Mouse (Mus musculus) lung, postnatal 0 days (tissue): ENCODE measurements around the gene Taok3. TPM values are rescaled to one million over a fixed set of nuclear protein-coding genes. Genes with fewer than 3 reads are reported as not detected.

ENCODE experiments used
- ATAC-seq: fragments of 200-750 bp; cut with Nextera tagmentation; 2 replicates; pipeline ENCODE4 v1.8.0; 2017; ENCODE audit warnings: moderate library complexity
- DNase-seq: peaks from one replicate; pipeline ENCODE4 v3.0.0-alpha.2; 2016; ENCODE audit warnings: low spot score
- H3K27ac ChIP-seq: fragments of 300-500 bp; sonication (generic); 2 replicates; pipeline ENCODE4 v1.5.1; 2014; ENCODE audit warnings: antibody characterized with exemption, mild to moderate bottlenecking, low read length, mixed read lengths
- H3K27me3 ChIP-seq: fragments of 300-500 bp; sonication (generic); replicated peaks from 2 replicates; pipeline ENCODE4 v1.6.1; 2014; ENCODE audit warnings: low read length, mixed read lengths; ENCODE audit not compliant: insufficient read depth
- H3K36me3 ChIP-seq: fragments of 300-500 bp; sonication (generic); 2 replicates; pipeline ENCODE4 v1.6.1; 2014; ENCODE audit warnings: low read length, mixed read lengths; ENCODE audit not compliant: insufficient read depth
- H3K4me1 ChIP-seq: fragments of 300-500 bp; sonication (generic); 2 replicates; pipeline ENCODE4 v1.6.1; 2014; ENCODE audit warnings: antibody characterized with exemption, low read depth, low read length, mixed read lengths; ENCODE audit not compliant: insufficient read depth
- H3K4me2 ChIP-seq: fragments of 300-500 bp; sonication (generic); replicated peaks from 2 replicates; pipeline ENCODE4 v1.6.1; 2014; ENCODE audit warnings: low read depth, mild to moderate bottlenecking, low read length, moderate library complexity, mixed read lengths
- H3K4me3 ChIP-seq: fragments of 300-500 bp; sonication (generic); 2 replicates; pipeline ENCODE4 v1.5.1; 2014; ENCODE audit warnings: low read depth, low read length
- H3K9ac ChIP-seq: fragments of 300-500 bp; sonication (generic); replicated peaks from 2 replicates; pipeline ENCODE4 v1.6.1; 2014; ENCODE audit warnings: low read depth, mild to moderate bottlenecking
- H3K9me3 ChIP-seq: fragments of 300-500 bp; sonication (generic); 2 replicates; pipeline ENCODE4 v1.6.1; 2016; ENCODE audit warnings: low read length, mixed read lengths
- CTCF ChIP-seq: IDR thresholded peaks from 2 replicates; pipeline ENCODE4 v1.5.1; 2016; ENCODE audit warnings: antibody characterized with exemption, mild to moderate bottlenecking
- EP300 ChIP-seq: IDR thresholded peaks from 2 replicates; pipeline ENCODE4 v1.6.1; 2016; ENCODE audit warnings: antibody characterized with exemption, mild to moderate bottlenecking, control low read depth
- WGBS: fragments of 180-500 bp; shearing (Covaris S2); extraction: QIAGEN DNeasy Blood & Tissue Kit; methylation state at CpG from one replicate; pipeline ENCODE4 v1.1.7; 2014; 5-methylcytosine and 5-hydroxymethylcytosine counted together
- polyA plus RNA-seq: library from polyadenylated mRNA; unstranded; fragments of >200 nt; fragmentation: Nextera tagmentation; extraction: Ambion mirVana; gene quantifications from 2 replicates; pipeline ENCODE4 v1.2.1, GENCODE M21; 2015

Taok3 gene
- polyA plus RNA-seq, 1 experiment from 2014 or later, result 55.5 TPM

- ATAC-seq (peak; percentile 92), DNase-seq (peak; percentile 89)
- H3K27ac ChIP-seq, result peak overlapping the region; percentile 80
- no peaks in the 10 kb centered on the region for H3K36me3 ChIP-seq
- H3K9me3 ChIP-seq, result no peaks in the 10 kb centered on the region
- TF ChIP-seq CTCF (no peak), EP300 (peak; percentile 73)
- H3K9ac ChIP-seq, result no peak overlapping the region
- 68% methylated on average over 15 of the region's 15 CpGs for WGBS
- H3K4me1 ChIP-seq, result peaks cover 2% of the 10 kb centered on the region; the same call in 1 of the 2 replicates
- H3K4me3 ChIP-seq, result no peak overlapping the region
- no peak overlapping the region for H3K4me2 ChIP-seq
- H3K27me3 ChIP-seq, result no peaks in the 10 kb centered on the region
These were observed 159.1 kb downstream of the Taok3 start for GRCm38 (mm10) chr5:117278809-117279668.

DNA sequence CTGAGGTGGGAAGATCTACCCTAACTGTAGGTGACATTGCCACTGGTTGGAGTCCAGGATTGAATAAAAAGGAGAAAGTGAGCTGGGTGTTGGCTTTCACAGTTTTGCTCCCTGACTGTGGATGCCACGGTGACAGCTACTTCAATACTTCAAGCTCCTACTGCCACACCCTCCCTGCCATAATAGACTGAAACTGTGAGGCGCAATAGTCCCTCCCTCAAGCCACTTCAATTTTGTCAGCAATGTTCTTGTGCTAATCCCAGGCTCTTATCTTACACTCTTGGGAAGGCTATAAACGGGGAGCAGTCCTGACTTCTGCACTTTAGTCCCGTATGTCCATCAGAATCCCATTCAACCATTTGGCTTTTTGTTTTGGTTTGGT lies 159.7 kb downstream of the Taok3 start:
- peak overlapping the region; percentile 59; the same call in 1 of the 2 replicates for H3K27ac ChIP-seq
- TF ChIP-seq CTCF (no peak), EP300 (no peak)
- H3K36me3 ChIP-seq, result no peaks in the 10 kb centered on the region
- no peak overlapping the region for H3K9ac ChIP-seq
- H3K4me1 ChIP-seq, result peaks cover 2% of the 10 kb centered on the region; the same call in 1 of the 2 replicates
- no peak overlapping the region for H3K4me3 ChIP-seq
- peak; percentile 77 for ATAC-seq
- H3K4me2 ChIP-seq, result no peak overlapping the region
- H3K9me3 ChIP-seq, result no peaks in the 10 kb centered on the region
- WGBS, result 48% methylated on average over 4 of the region's 4 CpGs
- H3K27me3 ChIP-seq, result no peaks in the 10 kb centered on the region
- DNase-seq, result peak; percentile 74

DNA sequence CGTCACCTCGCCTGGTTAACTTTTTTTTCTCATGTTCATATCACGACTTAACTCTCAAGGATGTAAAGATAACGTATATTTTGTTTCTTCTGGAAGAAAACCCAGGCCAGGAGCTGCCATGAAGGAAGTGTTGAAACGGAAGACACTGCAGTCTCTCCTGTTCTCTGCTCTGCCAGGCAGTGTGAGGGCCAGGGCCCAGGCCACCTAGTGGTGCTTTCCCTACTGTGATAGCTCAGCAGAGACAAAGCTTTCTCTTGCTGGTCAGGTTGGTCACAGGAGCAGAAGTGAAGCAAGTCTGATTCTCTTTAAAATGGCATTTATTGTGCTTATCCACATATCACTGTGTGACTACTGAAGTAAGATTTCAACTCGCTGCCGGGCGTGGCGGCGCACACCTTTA lies 161.6 kb downstream of the Taok3 start:
- Histone ChIP-seq H3K4me3 (no peak overlapping the region), H3K36me3 (no peaks in the 10 kb centered on the region), H3K9ac (no peak overlapping the region), H3K27me3 (no peaks in the 10 kb centered on the region), H3K4me2 (no peak overlapping the region), H3K27ac (no peak overlapping the region), H3K4me1 (peaks cover 2% of the 10 kb centered on the region; the same call in 1 of the 2 replicates), H3K9me3 (no peaks in the 10 kb centered on the region)
- DNase-seq (no peak), ATAC-seq (no peak)
- 83% methylated on average over 10 of the region's 10 CpGs for WGBS
- TF ChIP-seq CTCF (peak; percentile 47), EP300 (no peak)

- DNase-seq, result no peak
These were observed 162.4 kb downstream of the Taok3 start for GRCm38 (mm10) chr5:117282360-117282759.

GRCm38 (mm10) chr5:117284029-117284428 lies 164.1 kb downstream of the Taok3 start:
- Histone ChIP-seq H3K9ac (no peak overlapping the region), H3K36me3 (no peaks in the 10 kb centered on the region), H3K4me1 (peaks cover 6% of the 10 kb centered on the region; the same call in 1 of the 2 replicates), H3K27ac (no peak overlapping the region), H3K4me3 (no peak overlapping the region), H3K9me3 (no peaks in the 10 kb centered on the region), H3K27me3 (no peaks in the 10 kb centered on the region), H3K4me2 (no peak overlapping the region)
- no peak for DNase-seq
- no peak for TF ChIP-seq CTCF
- no peak for TF ChIP-seq EP300
- WGBS, result 69% methylated on average over 9 of the region's 9 CpGs
- no peak for ATAC-seq

More at GRCm38 (mm10) chr5:117282360-117282759, 162.4 kb downstream of the Taok3 start:
- Histone ChIP-seq H3K27me3 (no peaks in the 10 kb centered on the region), H3K4me3 (no peak overlapping the region), H3K9me3 (no peaks in the 10 kb centered on the region), H3K4me1 (peaks cover 6% of the 10 kb centered on the region; the same call in 1 of the 2 replicates), H3K36me3 (no peaks in the 10 kb centered on the region), H3K9ac (no peak overlapping the region), H3K27ac (no peak overlapping the region), H3K4me2 (no peak overlapping the region)
- no peak for ATAC-seq
- TF ChIP-seq CTCF (peak; percentile 16; the same call in 1 of the 2 replicates), EP300 (no peak)
- 80% methylated on average over 8 of the region's 8 CpGs for WGBS

GRCm38 (mm10) chr5:117284682-117285081 lies 164.8 kb downstream of the Taok3 start:
- DNase-seq (no peak), ATAC-seq (no peak)
- H3K27me3 ChIP-seq, result no peaks in the 10 kb centered on the region
- no peak overlapping the region for H3K9ac ChIP-seq
- no peaks in the 10 kb centered on the region for H3K9me3 ChIP-seq
- no peak overlapping the region for H3K27ac ChIP-seq
- H3K4me2 ChIP-seq, result no peak overlapping the region
- no peak for TF ChIP-seq CTCF
- no peak for TF ChIP-seq EP300
- WGBS, result 35% methylated on average over 7 of the region's 7 CpGs
- no peak overlapping the region for H3K4me3 ChIP-seq
- no peaks in the 10 kb centered on the region for H3K36me3 ChIP-seq
- H3K4me1 ChIP-seq, result peaks cover 4% of the 10 kb centered on the region; the same call in 1 of the 2 replicates
